Mouse (Mus musculus): Measurements from ENCODE around the gene Tmem63c. TPM values are rescaled to one million over a fixed set of nuclear protein-coding genes. Genes with fewer than 3 reads are reported as not detected.

Tmem63c gene
- polyA plus RNA-seq, 1 experiment from 2014 or later: 0.04 TPM

- Histone ChIP-seq H3K4me1 (ENCODE audit: insufficient read depth, low read length) (no peaks in the 10 kb centered on the region), H3K36me3 (ENCODE audit: insufficient read depth, low read length) (no peaks in the 10 kb centered on the region), H3K27ac (ENCODE audit: low read length) (no peak overlapping the region), H3K4me2 (replicated peaks; ENCODE audit: low read depth, low read length) (no peak overlapping the region), H3K9me3 (ENCODE audit: low read length) (no peaks in the 10 kb centered on the region), H3K9ac (replicated peaks; ENCODE audit: low read length) (no peak overlapping the region), H3K27me3 (ENCODE audit: insufficient read depth, low read length) (no peaks in the 10 kb centered on the region), H3K4me3 (ENCODE audit: low read length) (no peak overlapping the region)
- 80% methylated on average over 5 of the region's 5 CpGs for WGBS
- ATAC-seq (ENCODE audit: low FRiP score, low TSS enrichment): no peak
These were observed 49.4 kb downstream of the Tmem63c start for GRCm38 (mm10) chr12:87070520-87070919.

- Histone ChIP-seq H3K27me3 (ENCODE audit: insufficient read depth, low read length) (no peaks in the 10 kb centered on the region), H3K36me3 (ENCODE audit: insufficient read depth, low read length) (no peaks in the 10 kb centered on the region), H3K9me3 (ENCODE audit: low read length) (no peaks in the 10 kb centered on the region), H3K4me3 (ENCODE audit: low read length) (no peak overlapping the region), H3K4me1 (ENCODE audit: insufficient read depth, low read length) (no peaks in the 10 kb centered on the region), H3K4me2 (replicated peaks; ENCODE audit: low read depth, low read length) (no peak overlapping the region), H3K9ac (replicated peaks; ENCODE audit: low read length) (no peak overlapping the region), H3K27ac (ENCODE audit: low read length) (no peak overlapping the region)
- ATAC-seq (ENCODE audit: low FRiP score, low TSS enrichment): no peak
- 87% methylated on average over 2 of the region's 2 CpGs for WGBS
These were observed 55.5 kb downstream of the Tmem63c start for GRCm38 (mm10) chr12:87076610-87077009.

GRCm38 (mm10) chr12:87082797-87083196 is 61.7 kb downstream of the Tmem63c start:
- no peak overlapping the region for H3K27ac ChIP-seq (ENCODE audit: low read length)
- H3K27me3 ChIP-seq (ENCODE audit: insufficient read depth, low read length): no peaks in the 10 kb centered on the region
- H3K4me3 ChIP-seq (ENCODE audit: low read length): no peak overlapping the region
- no peak overlapping the region for H3K9ac ChIP-seq (replicated peaks; ENCODE audit: low read length)
- WGBS: 89% methylated on average over 8 of the region's 8 CpGs
- H3K4me1 ChIP-seq (ENCODE audit: insufficient read depth, low read length): no peaks in the 10 kb centered on the region
- H3K4me2 ChIP-seq (replicated peaks; ENCODE audit: low read depth, low read length): no peak overlapping the region
- H3K36me3 ChIP-seq (ENCODE audit: insufficient read depth, low read length): no peaks in the 10 kb centered on the region
- no peak for ATAC-seq (ENCODE audit: low FRiP score, low TSS enrichment)
- no peaks in the 10 kb centered on the region for H3K9me3 ChIP-seq (ENCODE audit: low read length)

- WGBS: 63% methylated on average over 7 of the region's 7 CpGs
- no peaks in the 10 kb centered on the region for H3K27me3 ChIP-seq (ENCODE audit: insufficient read depth, low read length)
- ATAC-seq (ENCODE audit: low FRiP score, low TSS enrichment): no peak
- H3K36me3 ChIP-seq (ENCODE audit: insufficient read depth, low read length): no peaks in the 10 kb centered on the region
- H3K9me3 ChIP-seq (ENCODE audit: low read length): no peaks in the 10 kb centered on the region
- no peak overlapping the region for H3K4me2 ChIP-seq (replicated peaks; ENCODE audit: low read depth, low read length)
- H3K9ac ChIP-seq (replicated peaks; ENCODE audit: low read length): no peak overlapping the region
- no peak overlapping the region for H3K4me3 ChIP-seq (ENCODE audit: low read length)
- no peaks in the 10 kb centered on the region for H3K4me1 ChIP-seq (ENCODE audit: insufficient read depth, low read length)
- no peak overlapping the region for H3K27ac ChIP-seq (ENCODE audit: low read length)
These were observed 66.1 kb downstream of the Tmem63c start for GRCm38 (mm10) chr12:87087236-87087635.

GRCm38 (mm10) chr12:87088331-87088730 is 67.2 kb downstream of the Tmem63c start:
- H3K27me3 ChIP-seq (ENCODE audit: insufficient read depth, low read length): no peaks in the 10 kb centered on the region
- H3K4me3 ChIP-seq (ENCODE audit: low read length): no peak overlapping the region
- H3K9me3 ChIP-seq (ENCODE audit: low read length): no peaks in the 10 kb centered on the region
- WGBS: 41% methylated on average over 4 of the region's 4 CpGs
- H3K9ac ChIP-seq (replicated peaks; ENCODE audit: low read length): no peak overlapping the region
- no peaks in the 10 kb centered on the region for H3K36me3 ChIP-seq (ENCODE audit: insufficient read depth, low read length)
- no peak overlapping the region for H3K27ac ChIP-seq (ENCODE audit: low read length)
- H3K4me1 ChIP-seq (ENCODE audit: insufficient read depth, low read length): no peaks in the 10 kb centered on the region
- ATAC-seq (ENCODE audit: low FRiP score, low TSS enrichment): no peak
- H3K4me2 ChIP-seq (replicated peaks; ENCODE audit: low read depth, low read length): no peak overlapping the region

GRCm38 (mm10) chr12:87089255-87089654 is 68.1 kb downstream of the Tmem63c start:
- Histone ChIP-seq H3K27me3 (ENCODE audit: insufficient read depth, low read length) (no peaks in the 10 kb centered on the region), H3K27ac (ENCODE audit: low read length) (no peak overlapping the region), H3K4me1 (ENCODE audit: insufficient read depth, low read length) (no peaks in the 10 kb centered on the region), H3K4me2 (replicated peaks; ENCODE audit: low read depth, low read length) (no peak overlapping the region), H3K36me3 (ENCODE audit: insufficient read depth, low read length) (no peaks in the 10 kb centered on the region), H3K9me3 (ENCODE audit: low read length) (no peaks in the 10 kb centered on the region), H3K4me3 (ENCODE audit: low read length) (no peak overlapping the region), H3K9ac (replicated peaks; ENCODE audit: low read length) (no peak overlapping the region)
- WGBS: 70% methylated on average over 4 of the region's 4 CpGs
- no peak for ATAC-seq (ENCODE audit: low FRiP score, low TSS enrichment)

- Histone ChIP-seq H3K36me3 (ENCODE audit: insufficient read depth, low read length) (no peaks in the 10 kb centered on the region), H3K4me2 (replicated peaks; ENCODE audit: low read depth, low read length) (no peak overlapping the region), H3K9me3 (ENCODE audit: low read length) (no peaks in the 10 kb centered on the region), H3K9ac (replicated peaks; ENCODE audit: low read length) (no peak overlapping the region), H3K27me3 (ENCODE audit: insufficient read depth, low read length) (no peaks in the 10 kb centered on the region), H3K27ac (ENCODE audit: low read length) (no peak overlapping the region), H3K4me3 (ENCODE audit: low read length) (no peak overlapping the region), H3K4me1 (ENCODE audit: insufficient read depth, low read length) (no peaks in the 10 kb centered on the region)
- ATAC-seq (ENCODE audit: low FRiP score, low TSS enrichment): peak; percentile 53; the same call in 1 of the 2 replicates
- WGBS: 74% methylated on average over 2 of the region's 2 CpGs
These were observed 68.6 kb downstream of the Tmem63c start for GRCm38 (mm10) chr12:87089701-87090100.

- 73% methylated on average over 2 of the region's 2 CpGs for WGBS
- Histone ChIP-seq H3K4me1 (ENCODE audit: insufficient read depth, low read length) (no peaks in the 10 kb centered on the region), H3K4me3 (ENCODE audit: low read length) (no peak overlapping the region), H3K9me3 (ENCODE audit: low read length) (no peaks in the 10 kb centered on the region), H3K4me2 (replicated peaks; ENCODE audit: low read depth, low read length) (no peak overlapping the region), H3K27ac (ENCODE audit: low read length) (no peak overlapping the region), H3K36me3 (ENCODE audit: insufficient read depth, low read length) (no peaks in the 10 kb centered on the region), H3K27me3 (ENCODE audit: insufficient read depth, low read length) (no peaks in the 10 kb centered on the region), H3K9ac (replicated peaks; ENCODE audit: low read length) (no peak overlapping the region)
- no peak for ATAC-seq (ENCODE audit: low FRiP score, low TSS enrichment)
These were observed 70.8 kb downstream of the Tmem63c start for GRCm38 (mm10) chr12:87091916-87092315.

GRCm38 (mm10) chr12:87093249-87093648 is 72.1 kb downstream of the Tmem63c start:
- no peaks in the 10 kb centered on the region for H3K4me1 ChIP-seq (ENCODE audit: insufficient read depth, low read length)
- H3K9me3 ChIP-seq (ENCODE audit: low read length): no peaks in the 10 kb centered on the region
- WGBS: 78% methylated on average over 4 of the region's 4 CpGs
- no peak overlapping the region for H3K4me3 ChIP-seq (ENCODE audit: low read length)
- H3K9ac ChIP-seq (replicated peaks; ENCODE audit: low read length): no peak overlapping the region
- no peak for ATAC-seq (ENCODE audit: low FRiP score, low TSS enrichment)
- no peaks in the 10 kb centered on the region for H3K36me3 ChIP-seq (ENCODE audit: insufficient read depth, low read length)
- H3K27me3 ChIP-seq (ENCODE audit: insufficient read depth, low read length): no peaks in the 10 kb centered on the region
- no peak overlapping the region for H3K27ac ChIP-seq (ENCODE audit: low read length)
- no peak overlapping the region for H3K4me2 ChIP-seq (replicated peaks; ENCODE audit: low read depth, low read length)

- Histone ChIP-seq H3K9ac (replicated peaks; ENCODE audit: low read length) (no peak overlapping the region), H3K4me2 (replicated peaks; ENCODE audit: low read depth, low read length) (no peak overlapping the region), H3K9me3 (ENCODE audit: low read length) (no peaks in the 10 kb centered on the region), H3K4me3 (ENCODE audit: low read length) (no peak overlapping the region), H3K27me3 (ENCODE audit: insufficient read depth, low read length) (no peaks in the 10 kb centered on the region), H3K36me3 (ENCODE audit: insufficient read depth, low read length) (no peaks in the 10 kb centered on the region), H3K27ac (ENCODE audit: low read length) (no peak overlapping the region), H3K4me1 (ENCODE audit: insufficient read depth, low read length) (no peaks in the 10 kb centered on the region)
- ATAC-seq (ENCODE audit: low FRiP score, low TSS enrichment): no peak
- 61% methylated on average over 6 of the region's 6 CpGs for WGBS
These were observed 72.5 kb downstream of the Tmem63c start for GRCm38 (mm10) chr12:87093671-87094070.

- Histone ChIP-seq H3K27ac (ENCODE audit: low read length) (no peak overlapping the region), H3K4me2 (replicated peaks; ENCODE audit: low read depth, low read length) (no peak overlapping the region), H3K9me3 (ENCODE audit: low read length) (no peaks in the 10 kb centered on the region), H3K9ac (replicated peaks; ENCODE audit: low read length) (no peak overlapping the region), H3K27me3 (ENCODE audit: insufficient read depth, low read length) (peaks cover 30% of the 10 kb centered on the region), H3K4me3 (ENCODE audit: low read length) (no peak overlapping the region), H3K4me1 (ENCODE audit: insufficient read depth, low read length) (peaks cover 7% of the 10 kb centered on the region), H3K36me3 (ENCODE audit: insufficient read depth, low read length) (no peaks in the 10 kb centered on the region)
- WGBS: 80% methylated on average over 4 of the region's 4 CpGs
- no peak for ATAC-seq (ENCODE audit: low FRiP score, low TSS enrichment)
These were observed 79.2 kb downstream of the Tmem63c start for GRCm38 (mm10) chr12:87100331-87100730.
